Mouse (Mus musculus) urinary bladder, postnatal 25 days (tissue): ENCODE measurements around the gene Myo19.
"Not testable (repeated sequence)": the region's sequence is repeated elsewhere in the genome, so short reads cannot be mapped to it uniquely, and the experiment has no call there.

Source experiments
- DNase-seq: peaks from one replicate; pipeline ENCODE4 v3.0.0; 2022; ENCODE audit warnings: low spot score

Gene Myo19

DNA sequence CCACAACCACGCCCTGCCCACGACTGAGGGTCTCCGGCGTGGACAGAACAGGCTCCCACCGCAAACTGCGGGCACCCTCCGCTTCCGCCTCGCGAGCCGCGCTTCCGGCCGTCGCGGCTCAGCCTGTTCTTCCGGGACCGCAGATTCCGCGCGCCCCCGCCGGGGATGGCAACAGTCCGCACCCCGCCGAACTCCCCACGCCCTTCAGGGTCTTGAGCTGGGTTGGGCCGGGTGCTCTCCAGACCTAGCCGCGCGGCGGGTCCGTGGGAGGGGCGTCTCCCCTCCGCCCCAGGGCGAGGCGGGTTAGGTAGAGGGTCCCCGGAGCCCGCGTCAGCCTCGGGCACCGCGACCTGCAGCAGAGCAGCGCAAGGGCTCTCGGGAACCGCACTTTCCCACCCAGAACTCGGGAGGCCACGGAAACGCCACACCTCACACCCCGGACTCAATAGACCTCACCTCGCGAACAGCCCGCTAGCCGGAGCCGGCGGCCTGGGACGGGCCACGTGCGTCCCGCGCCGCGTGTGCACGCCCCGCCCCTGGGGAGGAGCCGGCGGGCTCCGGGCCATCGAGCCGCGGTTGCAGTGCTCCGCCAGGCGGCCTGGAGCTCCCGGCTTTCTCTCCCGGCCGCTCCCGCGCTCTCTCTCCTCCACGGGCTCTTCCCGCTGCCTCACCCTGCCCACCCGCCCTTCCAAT lies at the start of gene Myo19, which contains the start of gene Pigw:
TSS of gene Myo19 (plus strand) at position 377 of the 693 bp plus-strand sequence.
TSS of gene Pigw (minus strand) at position 514 of the 693 bp plus-strand sequence.
- peak; percentile 81 for DNase-seq

DNA sequence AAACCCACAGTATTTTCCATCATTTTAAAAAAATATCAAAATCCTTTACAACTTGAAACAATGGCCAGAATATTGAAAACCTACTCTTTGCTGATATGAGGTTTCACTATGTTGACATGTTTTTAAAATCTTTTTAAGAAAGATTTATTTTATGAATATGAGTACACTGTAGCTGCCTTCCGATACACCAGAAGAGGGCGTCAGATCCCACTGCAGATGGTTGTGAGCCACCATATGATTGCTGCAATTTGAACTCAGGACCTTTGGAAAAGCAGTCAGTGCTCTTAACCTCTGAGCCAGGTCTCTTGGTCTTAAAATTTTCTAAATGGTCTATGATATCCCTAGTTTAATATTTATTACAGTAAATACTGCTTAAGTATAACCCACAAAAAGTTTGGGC lies 40.6 kb upstream of the Myo19 start:
- DNase-seq: no peak

DNA sequence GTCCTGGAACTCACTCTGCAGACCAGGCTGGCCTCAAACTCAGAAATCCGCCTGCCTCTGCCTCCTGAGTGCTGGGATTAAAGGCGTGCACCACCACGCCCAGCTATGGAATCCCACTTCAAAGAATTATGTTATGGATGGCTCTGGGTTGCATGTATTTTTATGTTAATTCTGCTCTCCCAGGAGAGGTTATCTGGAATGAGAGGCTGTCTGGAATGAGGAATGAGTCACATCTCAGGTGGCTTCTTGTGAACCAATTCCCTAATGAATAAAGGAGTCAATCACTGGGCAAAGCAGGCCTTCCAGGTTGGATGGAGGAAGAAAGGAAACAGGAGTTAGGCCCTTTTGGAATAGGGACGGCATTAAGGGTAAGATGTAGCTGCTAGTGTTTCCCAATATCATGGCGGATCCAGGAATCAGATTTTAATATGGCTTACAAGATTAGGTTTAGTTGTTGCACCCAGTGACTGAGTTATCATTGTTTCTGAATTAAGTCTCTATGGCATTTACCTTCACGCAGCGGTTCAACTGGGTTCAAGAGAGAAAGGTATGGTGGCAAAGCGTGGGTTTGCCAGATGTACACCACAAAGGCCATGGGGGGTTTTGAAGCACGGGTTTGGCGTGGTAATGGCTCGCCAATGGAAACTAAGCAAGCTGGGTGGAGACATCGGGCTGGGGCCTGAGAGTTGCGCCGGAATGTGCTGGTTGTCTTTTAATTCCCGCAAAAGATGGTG lies 33.0 kb upstream of the Myo19 start:
- no peak for DNase-seq

DNA sequence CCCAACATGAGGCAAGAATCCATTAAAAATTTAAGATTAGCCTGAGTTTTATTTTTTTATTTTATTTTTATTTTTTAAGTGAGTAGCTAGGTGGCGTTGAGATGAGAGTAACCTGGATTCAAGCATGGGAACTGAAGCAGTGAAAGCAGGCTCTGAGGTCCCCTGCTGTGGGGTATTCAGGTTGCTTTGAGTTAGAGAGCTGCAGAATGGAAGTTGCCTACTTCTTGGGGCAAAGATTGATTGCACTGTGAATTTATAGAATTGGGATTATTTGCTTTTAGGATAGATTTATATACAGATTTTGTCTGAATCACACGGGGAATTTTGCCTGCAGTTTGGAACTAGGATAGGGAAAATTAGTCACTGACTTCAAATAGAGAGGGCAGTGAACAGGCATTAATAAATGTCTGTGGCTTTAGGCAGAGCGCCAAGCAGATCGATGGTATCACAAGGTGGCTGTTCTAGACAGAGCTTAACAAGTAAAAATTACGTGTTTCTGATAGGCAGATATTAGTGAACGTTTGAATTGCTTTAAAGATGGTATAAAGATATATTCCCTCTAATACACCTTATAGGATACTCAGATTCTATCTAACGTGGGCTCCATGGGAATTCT lies 32.4 kb upstream of the Myo19 start:
- DNase-seq: peak; percentile 38

DNA sequence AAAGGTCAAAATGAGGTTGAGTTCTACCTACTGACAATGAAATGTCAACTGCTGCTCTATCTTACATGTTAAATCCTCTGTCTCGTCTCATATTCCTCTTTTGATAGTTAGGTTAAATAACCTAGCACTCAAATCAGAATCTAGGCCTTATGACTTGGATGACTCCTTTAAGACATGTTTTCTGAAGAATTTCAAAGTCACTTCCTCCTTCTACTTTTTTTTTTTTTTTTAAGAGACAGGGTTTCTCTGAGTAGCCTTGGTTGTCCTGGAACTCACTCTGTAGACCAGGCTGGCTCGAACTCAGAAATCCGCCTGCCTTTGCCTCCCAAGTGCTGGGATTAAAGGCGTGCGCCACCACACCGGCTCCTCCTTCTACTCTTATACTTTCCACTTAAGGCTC lies 24.7 kb upstream of the Myo19 start:
- no peak for DNase-seq

DNA sequence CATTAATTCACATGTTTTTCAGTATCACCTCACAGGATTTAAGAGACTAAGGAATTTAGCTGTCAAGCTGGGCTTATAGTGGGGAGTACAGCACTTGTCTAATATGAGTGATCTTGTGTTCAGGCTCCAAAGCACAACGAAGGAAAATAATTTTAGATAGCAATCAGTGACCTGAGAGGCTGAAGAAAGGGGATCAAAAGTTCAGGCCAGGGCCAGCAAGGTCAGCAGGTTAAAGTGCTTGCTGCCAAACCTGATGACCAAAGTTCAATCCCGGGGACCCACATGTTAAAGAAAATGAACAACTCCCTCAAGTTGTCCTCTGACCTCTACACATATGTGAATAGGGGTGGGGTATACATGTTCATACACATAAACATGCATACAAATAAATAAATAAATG lies 14.7 kb upstream of the Myo19 start:
- DNase-seq: no peak

DNA sequence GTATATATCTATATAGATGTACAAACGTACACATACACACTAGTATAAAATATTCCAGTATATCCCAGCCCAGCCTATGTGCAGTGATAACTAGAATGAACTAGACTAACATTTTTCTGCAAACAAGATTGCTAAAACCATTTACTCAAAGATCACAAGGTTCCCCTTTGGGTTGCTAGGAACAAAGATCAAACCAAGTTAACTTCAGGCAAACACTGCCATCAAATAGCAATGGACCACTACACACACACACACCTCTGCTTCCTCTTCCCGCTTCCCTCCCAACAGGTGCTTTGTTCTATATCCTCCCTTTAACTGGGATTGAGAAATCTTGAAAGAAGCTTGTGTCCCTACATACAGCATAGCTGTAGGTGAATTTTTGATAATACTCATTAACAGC lies 12.4 kb upstream of the Myo19 start:
- no peak for DNase-seq

DNA sequence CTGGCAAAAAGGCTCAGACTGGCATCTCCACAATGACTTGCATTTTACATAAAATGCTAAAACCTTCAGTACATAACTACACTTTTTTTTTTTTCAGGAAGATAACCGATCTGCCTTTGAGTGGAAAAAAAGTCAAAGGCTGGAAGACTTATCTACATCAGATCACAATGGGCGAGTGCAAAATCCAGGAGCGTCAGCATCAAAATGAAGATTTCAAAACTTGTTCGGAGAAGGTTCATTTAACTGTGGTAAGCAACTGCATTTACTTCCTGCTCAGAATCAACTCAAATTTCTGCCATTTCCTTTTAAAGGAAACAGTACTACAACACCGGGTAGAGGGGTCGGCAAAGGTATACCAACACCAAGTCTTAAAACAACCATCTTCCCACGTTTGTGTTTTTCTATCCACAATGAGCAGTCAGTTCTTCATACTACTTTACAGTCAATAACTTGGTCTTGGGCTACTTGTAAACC lies 11.1 kb upstream of the Myo19 start:
- no peak for DNase-seq

DNA sequence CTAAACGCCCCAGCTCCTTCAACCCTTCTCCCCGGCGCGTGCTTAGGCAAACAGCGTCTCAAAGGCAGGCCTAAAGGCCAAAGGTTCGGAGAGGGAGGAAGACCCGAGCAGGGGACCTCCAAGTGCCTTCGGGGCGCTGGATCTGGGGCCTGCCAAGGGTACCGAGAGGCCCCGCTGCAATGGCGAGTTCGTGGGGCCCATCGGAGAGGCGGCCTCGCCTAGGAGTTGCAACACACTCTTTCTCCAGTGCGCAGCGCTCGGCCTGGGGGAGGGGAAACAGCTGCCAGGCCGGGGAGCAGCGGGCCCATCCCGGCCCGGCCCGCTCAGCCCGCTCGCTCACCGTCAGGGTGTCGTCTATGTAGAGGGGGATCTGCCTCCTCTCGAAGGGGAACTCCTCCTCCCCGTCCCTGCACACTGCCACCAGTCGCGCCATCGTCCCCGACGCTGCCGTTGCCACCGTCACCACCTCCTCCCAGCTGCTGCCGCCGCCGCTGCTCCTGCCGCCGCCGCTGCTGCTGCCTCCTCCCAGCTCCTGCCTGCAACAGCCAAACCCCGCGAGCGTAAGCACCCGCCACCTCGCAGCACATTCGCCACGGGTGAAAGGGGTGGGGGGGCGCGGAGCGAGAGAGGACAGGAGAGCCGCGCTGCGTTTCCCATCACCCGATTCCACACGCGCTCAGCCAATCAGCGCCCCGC lies 10.3 kb upstream of the Myo19 start:
- DNase-seq: peak; percentile 84

DNA sequence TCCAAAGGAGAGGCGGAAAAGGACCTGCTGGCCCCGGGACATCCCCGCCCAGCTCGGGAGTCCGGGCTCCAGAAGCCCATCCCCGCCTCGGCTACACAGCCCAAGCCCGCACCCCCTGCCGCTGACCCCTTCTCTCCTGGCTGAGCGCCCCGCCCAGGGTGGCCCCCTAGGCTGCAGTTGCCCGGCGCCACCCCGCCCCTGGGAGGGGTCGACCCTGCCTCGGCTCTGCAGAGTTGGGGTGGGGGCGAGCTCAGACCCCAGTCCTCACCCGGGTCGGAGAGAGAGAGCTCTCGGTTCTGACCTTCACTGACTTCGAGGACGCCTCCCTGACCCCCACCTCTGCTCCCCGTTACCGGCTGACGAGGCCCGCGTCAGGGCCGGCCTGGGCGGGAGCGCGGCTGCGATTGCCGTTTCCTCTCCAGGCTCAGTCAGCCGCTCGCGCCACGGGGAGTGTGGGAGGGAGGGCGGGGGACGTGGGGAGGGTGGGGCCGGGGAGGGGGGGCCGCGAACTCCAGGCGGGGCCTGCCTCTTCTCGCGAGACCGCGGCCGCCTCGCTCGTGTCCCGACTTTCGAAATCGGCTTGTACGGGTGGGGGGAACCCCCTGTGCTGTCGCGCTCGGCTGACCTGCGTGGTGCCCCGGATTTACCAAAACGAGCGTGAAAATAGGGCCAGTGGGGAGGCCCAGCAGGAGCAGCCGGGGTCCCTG lies 9.5 kb upstream of the Myo19 start, which contains the start of gene Ggnbp2:
TSS of gene Ggnbp2 (minus strand) at position 481 of the 707 bp plus-strand sequence.
- DNase-seq: peak; percentile 91

DNA sequence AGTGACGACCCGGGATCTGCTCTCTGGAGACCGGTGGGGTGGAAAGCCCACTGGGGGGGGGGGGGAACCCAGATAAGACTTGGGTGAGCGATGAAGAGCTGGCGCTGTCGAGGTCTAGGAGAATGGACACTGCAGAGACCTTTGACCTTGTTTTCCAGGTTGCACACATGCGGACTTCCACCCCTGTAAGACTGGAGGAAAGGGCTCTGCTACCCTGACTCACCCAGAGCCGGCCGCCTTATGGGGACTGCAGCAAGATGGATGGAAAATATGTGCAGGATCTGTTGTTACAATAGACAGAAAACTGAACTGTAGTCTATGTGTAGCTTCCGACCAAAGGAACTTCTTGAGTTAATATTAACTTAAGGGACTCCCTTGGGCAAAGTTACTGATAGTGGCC lies 8.9 kb upstream of the Myo19 start:
- DNase-seq: no peak

DNA sequence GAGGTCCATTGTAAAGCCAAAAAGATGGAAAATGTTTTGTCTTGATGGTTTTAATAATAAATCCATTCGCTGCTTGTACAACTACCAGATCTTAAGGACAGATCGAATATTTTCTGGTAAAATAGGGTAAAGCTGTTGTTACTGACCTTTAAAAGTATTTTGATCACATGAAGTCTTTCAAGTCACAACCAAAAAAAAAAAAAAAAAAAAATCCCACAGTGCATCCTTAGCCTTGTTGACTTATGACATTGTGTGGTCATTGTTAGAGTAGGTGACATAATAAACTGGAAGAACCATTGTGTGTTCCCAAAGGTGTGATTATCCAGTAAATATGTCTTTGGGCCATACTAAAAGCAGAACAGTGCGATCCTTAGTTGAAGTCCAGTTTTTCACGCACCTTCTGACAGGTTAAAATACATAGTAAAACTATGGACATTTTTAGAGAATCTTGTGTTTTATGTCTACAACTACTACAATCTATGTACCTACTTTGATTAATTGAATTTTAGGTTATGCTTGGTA lies 8.3 kb upstream of the Myo19 start:
- no peak for DNase-seq

DNA sequence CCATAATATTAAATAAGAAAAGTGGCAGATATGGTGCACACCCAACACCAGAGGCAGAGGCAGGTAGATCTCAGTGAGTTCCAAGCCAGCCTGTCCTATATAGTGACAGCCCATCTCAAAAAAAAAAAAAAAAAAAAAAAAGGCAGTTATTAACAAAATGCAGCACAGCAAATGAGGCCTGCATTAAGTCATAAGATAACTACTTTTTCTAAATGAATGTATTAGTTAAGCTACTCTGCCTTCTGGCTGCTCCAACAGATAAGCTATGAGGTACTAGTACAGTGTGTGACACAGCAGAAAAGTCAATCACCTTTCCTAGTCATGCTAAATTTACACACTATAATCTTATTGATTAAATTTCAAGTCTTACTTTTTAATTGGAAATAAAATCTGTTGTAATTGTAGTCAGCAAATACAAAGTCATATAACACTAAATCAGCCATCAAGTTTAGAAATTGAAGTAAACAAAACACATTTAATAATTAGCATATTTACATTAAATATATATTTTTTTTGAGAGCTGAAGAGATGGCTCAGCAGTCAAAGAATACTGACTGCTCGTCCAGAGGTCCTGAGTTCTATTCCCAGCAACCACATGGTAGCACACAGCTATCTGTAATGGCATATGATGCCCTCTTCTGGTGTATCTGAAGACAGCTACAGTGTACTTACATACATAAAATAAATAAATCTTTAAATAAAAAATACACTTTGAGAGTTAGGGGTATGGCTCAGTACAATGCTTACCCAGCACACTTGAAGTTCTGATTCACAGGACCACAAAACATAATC lies 6.7 kb upstream of the Myo19 start:
- DNase-seq: no peak

DNA sequence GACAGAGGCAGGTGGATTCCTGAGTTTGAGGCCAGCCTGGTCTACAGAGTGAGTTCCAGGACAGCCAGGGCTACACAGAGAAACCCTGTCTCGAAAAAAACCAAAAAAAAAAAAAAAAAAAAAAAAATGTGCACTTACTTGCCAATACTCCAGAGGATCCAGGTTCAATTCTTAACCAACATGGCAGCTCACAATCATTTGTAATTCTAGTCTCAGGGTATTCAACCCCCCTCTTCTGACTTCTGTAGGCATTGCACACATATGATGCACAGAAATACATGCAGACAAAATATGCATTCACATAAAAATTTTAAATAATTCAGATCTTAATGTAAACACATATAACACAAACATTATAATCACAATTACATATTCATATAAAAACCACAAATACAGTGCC lies 3.9 kb upstream of the Myo19 start:
- not testable (repeated sequence) for DNase-seq

DNA sequence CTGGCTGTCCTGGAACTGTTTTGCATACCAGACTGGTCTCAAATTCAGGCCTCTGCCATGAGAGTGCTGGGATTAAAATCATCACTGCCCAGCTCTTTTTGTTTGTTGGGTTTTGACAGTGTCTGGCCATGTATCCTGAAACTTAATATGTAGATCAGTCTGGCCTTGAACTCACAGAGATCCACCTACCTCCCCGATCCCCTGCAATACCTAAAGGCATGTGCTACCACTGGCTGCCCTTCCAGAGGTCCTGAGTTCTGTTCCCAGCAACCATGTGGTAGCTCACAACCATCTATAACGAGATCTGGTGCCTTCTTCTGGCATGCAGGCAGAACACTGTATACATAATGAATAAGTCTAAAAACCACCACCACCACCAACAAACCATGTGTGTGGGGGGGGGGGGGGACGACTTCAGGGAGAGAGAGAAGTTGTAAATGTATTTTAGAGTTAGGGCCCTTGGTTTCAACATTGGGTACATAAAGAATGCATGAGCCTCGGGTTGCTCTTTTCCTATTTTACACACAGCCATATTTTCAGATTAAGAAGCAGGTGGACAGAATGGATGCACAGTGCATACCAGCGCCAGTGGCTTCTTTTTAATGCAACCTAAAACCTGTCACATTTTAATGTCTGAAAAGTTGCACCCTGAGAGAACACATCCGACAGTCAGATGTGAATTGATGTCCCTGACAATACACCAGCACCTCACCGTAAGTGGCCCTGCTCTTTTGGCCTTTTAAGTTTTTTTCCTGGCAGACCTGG lies 759 bp upstream of the Myo19 start:
- no peak for DNase-seq

DNA sequence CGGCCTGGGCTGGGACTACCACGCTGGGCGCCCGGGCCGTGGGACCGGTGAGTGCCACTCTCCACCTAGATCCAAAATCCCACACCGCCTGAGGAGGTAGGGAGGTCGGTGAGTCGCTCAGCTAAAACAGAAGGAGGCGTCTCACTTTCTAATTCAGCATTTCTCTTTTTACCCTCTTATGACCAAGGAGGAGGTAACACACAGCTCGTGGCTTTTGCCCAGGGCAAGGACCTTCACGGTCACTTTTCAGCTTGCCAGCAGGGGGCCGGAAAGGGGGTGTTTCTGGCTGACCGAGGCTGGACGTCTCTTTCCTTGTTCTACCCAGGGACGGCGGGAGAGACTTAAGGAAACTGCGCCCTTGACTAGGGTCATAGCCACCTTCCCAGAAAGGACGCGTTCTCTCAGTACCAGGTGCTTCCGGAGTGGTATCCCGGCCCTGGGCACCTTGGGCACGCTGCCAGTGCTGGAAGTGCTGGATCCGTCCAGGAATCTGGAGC lies 565 bp downstream of the Myo19 start:
- DNase-seq: peak; percentile 58

DNA sequence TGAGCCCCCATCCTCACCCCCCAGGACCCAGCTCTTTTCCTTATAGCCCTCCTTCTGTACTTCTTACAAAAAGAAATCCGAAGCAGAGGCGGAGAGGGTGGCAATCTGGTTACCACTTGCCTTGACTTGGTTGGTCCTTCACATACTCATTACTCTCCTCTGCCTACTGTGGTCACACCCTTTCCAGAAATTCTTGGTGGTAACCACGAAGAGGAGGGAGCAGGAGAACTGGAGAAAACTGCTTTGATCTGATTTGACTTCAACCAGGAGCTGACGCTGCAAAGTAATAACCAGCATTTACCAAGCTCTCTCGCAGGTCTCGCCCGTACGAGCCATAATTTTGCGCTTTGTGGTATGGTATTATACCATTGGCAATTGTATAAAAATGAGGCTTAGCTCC lies 1.0 kb downstream of the Myo19 start:
- no peak for DNase-seq

DNA sequence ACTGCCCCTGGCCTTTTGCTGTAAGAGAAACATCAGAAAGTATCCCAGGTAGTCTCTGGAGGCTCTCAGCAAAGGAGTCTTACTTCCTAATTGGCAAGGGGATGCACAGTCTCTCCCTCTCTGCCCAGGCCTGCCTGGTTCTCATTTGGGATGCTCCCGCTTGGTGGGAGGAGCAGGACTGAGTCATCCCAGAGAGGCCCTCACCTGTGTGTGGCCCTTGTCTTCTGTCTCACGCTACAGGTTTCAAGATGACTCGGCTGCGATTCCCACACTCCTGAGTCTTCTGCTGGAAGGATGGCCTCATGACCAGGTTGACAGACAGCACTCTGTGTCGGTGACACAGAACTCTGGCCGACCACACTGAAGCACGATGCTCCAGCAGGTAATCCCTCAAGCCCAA lies 2.4 kb downstream of the Myo19 start:
- DNase-seq: no peak

DNA sequence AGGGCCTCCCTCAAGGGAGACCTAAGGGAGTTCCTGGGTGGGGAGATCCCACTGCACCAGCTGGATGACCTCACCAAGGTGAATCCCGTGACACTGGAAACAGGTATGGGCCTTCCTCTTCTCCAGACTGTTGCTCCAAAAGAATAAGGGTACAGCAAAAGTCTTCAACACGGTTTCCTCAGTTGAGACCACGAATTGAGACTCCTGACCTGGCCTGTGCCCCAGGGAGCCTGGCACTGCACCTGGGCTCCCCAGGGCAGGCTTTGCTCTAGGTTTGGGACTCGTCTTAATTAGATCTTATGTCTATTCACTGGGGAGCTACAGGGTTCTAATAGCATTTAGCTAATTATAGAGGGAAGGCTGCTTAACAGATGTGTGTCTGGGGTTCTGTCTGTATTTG lies 5.3 kb downstream of the Myo19 start:
- no peak for DNase-seq

DNA sequence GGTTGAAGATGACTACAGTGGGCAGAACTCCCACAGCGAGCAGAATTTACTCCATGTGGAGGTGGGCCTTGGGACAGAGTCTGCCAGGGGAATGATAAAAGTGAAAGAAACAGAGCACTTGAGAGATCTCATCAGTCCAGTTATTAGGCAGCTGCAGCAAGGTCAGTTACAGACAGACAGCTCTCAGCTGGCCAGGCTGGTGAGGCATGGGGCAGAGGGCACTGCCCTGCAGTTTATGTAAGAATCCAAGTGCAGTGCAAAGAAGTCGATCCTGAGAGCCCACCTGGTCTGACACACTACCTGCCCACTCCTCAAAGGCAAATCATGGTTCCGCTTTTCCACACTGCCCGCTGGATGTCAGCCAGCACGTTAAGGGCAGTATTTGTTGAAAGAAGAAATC lies 6.3 kb downstream of the Myo19 start:
- no peak for DNase-seq
